Mouse (Mus musculus) layer of hippocampus, adult 2 months (tissue): ENCODE measurements around the gene Tlr12. TPM values are rescaled to one million over a fixed set of nuclear protein-coding genes. Genes with fewer than 3 reads are reported as not detected.

Experiments used
- DNase-seq, 2 experiments: peaks; one replicate each; pipeline ENCODE4 v3.0.0; 2022; ENCODE audit warnings: low spot score in 2 of 2
- H3K27ac ChIP-seq: fragments of 200-600 bp; 2 replicates; pipeline ENCODE4 v1.8.1; 2022
- H3K4me3 ChIP-seq: fragments of 200-600 bp; 2 replicates; pipeline ENCODE4 v1.8.1; 2022; ENCODE audit warnings: mild to moderate bottlenecking
- CTCF ChIP-seq: fragments of 200-600 bp; conservative IDR thresholded peaks from 2 replicates; pipeline ENCODE4 v1.8.1; 2022; ENCODE audit warnings: antibody characterized with exemption, mild to moderate bottlenecking, moderate library complexity
- total RNA-seq, 2 experiments: library from RNA; stranded (reverse); gene quantifications; 2 replicates each; pipeline ENCODE4 v1.2.3; 2021

Gene Tlr12
- total RNA-seq, 2 experiments from 2014 or later = 0.49 to 0.93 TPM

GRCm38 (mm10) chr4:128610706-128611105 is 7.7 kb downstream of the Tlr12 start:
- peak overlapping the region; percentile 66 for H3K4me3 ChIP-seq

GRCm38 (mm10) chr4:128609925-128610402 is 8.5 kb downstream of the Tlr12 start, which contains the start of gene Zscan20:
TSS of gene Zscan20 (minus strand) at chr4:128610098.
- Histone ChIP-seq H3K4me3 (peak within 1 kb of the TSS; percentile 66), H3K27ac (peak within 1 kb of the TSS; percentile 80)
- peak; percentile 65 for TF ChIP-seq CTCF
- DNase-seq = peak; percentile 95 to 99

More at GRCm38 (mm10) chr4:128610706-128611105, 7.7 kb downstream of the Tlr12 start:
- no peak for TF ChIP-seq CTCF
- 0 out of 2 replicates have a peak overlapping the region, but pooled peaks have one; percentile 57 for H3K27ac ChIP-seq
- DNase-seq = no peak

DNA sequence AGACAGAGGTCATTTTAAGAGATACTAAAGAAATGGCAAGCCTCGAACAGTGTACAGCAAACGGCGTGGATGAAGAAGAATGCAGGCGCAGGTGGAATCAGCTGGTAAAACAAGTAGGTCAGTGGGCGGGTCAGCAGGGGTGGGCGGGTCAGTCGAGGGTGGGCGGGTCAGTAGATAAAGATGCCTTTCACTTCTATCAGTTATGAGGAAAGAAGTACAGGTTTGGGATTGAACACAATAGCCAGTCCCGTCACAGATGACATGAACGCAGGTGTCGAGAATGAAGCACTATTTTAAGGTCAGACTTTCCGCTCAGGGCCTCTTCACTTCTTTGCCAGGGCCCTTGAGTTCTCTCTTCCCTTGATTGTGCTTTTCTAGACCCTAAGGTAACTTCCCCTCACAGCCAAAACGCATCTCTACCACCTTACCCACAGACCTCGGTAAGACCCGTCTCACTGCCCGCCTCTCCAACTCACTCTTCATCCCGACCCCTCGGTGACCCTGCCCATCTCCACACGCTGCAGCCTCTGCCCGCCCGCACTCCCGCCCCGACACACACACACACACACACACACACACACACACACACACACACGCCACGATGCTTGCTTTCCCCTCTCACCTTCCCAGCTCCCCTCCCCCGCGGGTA is 9.0 kb downstream of the Tlr12 start:
- peak overlapping the region; percentile 80 for H3K27ac ChIP-seq
- peak overlapping the region; percentile 66 for H3K4me3 ChIP-seq
- no peak for DNase-seq
- no peak for TF ChIP-seq CTCF

GRCm38 (mm10) chr4:128607661-128608060 is 10.8 kb downstream of the Tlr12 start:
- Histone ChIP-seq H3K4me3 (no peak overlapping the region), H3K27ac (peak overlapping the region; percentile 80)
- DNase-seq = no peak
- no peak for TF ChIP-seq CTCF

GRCm38 (mm10) chr4:128606586-128606985 is 11.8 kb downstream of the Tlr12 start:
- DNase-seq = peak; percentile 30 to 41
- H3K4me3 ChIP-seq = no peak overlapping the region
- no peak overlapping the region for H3K27ac ChIP-seq
- no peak for TF ChIP-seq CTCF

GRCm38 (mm10) chr4:128597801-128598560 is 20.4 kb downstream of the Tlr12 start:
- no peak for DNase-seq
- TF ChIP-seq CTCF = no peak
- Histone ChIP-seq H3K27ac (no peak overlapping the region), H3K4me3 (no peak overlapping the region)

DNA sequence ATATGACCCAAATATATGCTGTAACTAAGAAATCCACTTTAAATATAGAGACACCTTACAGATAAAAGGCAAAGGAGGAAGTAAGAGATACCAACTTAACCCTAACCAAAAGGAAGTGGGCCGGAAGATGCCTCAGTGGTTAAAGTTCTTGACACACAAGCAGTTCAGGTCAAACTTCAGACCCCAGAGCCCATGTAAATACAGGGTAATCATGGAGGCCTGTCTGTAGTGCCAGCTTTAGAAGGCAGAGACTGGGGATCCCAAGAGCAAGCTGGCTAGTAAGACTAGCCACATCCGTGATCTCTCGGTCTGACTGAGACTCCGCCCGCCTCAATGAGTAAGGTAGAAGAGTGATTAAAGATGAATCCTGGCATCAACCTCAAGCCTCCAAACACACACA is 24.4 kb downstream of the Tlr12 start:
- no peak for TF ChIP-seq CTCF
- DNase-seq = no peak
- no peak overlapping the region for H3K4me3 ChIP-seq
- H3K27ac ChIP-seq = no peak overlapping the region

GRCm38 (mm10) chr4:128593286-128593685 is 25.1 kb downstream of the Tlr12 start:
- TF ChIP-seq CTCF = no peak
- Histone ChIP-seq H3K27ac (no peak overlapping the region), H3K4me3 (no peak overlapping the region)
- DNase-seq = no peak

- H3K27ac ChIP-seq = no peak overlapping the region
- TF ChIP-seq CTCF = peak; percentile 72
- DNase-seq = no peak
- H3K4me3 ChIP-seq = no peak overlapping the region
These were observed 39.2 kb downstream of the Tlr12 start for GRCm38 (mm10) chr4:128579182-128579581.

DNA sequence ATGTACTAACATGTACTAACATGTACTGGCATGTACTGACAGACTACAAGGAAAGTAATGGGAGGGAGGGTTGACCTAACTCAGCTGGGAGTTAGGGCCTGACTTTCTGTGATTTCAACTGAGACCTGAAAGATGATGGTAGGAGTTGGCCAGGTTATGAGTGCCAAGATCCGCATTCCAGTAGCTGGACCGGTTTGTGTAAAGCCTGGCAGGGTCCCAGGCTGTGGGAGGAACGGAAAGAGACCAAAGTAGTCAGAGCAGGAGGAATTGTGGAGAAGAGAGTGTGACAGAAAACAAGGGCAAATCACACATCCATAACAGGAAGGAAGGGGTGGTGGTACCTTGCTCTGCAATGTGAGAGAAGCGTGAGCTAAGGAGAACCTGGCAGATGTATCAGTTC is 42.6 kb downstream of the Tlr12 start:
- no peak for DNase-seq
- Histone ChIP-seq H3K27ac (no peak overlapping the region), H3K4me3 (no peak overlapping the region)
- TF ChIP-seq CTCF = no peak

Other genes starting within 250 kb of the Tlr12 start
- gene Zscan20, start 8.5 kb downstream of the Tlr12 start, total RNA-seq = 10 to 100 TPM in 1 of 2 experiments, 1 to 10 TPM in 1; 8.3 to 10.6 TPM
- 10 to 100 TPM; 85.4 to 91.3 TPM for gene Phc2, start 36.1 kb upstream of the Tlr12 start, total RNA-seq
- under 1 TPM; 0.20 to 0.26 TPM for gene A3galt2, start 136.7 kb upstream of the Tlr12 start, total RNA-seq
- gene Zfp362, start 187.4 kb upstream of the Tlr12 start, total RNA-seq = 10 to 100 TPM; 25.8 to 26.8 TPM